Mouse (Mus musculus) forelimb bud, embryonic 11.5 days (tissue): ENCODE results near the gene Plxna1.

Source experiments
- DNase-seq: peaks from one replicate; pipeline ENCODE4 v3.0.0-alpha.2; 2012; ENCODE audit warnings: low read depth, low spot score

The Plxna1 gene

DNA sequence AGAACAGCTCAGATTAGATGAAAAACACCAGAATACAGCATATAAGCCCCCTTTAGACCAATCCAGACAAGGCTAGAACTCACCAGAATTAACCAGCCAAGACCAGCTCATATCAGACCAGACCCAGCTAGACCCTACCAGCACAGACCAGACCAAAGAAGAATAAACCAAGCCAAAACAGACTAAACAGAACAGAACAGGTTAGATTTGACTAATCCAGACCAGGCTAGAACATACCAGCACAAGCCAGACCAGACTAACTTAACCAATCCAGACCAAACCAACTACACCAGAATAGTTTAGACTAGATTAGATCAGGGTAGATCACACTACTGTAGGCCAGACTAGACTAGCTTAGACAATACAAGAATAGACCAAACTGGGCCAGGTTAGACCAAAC, 77.3 kb downstream of the Plxna1 start:
- no peak for DNase-seq

DNA sequence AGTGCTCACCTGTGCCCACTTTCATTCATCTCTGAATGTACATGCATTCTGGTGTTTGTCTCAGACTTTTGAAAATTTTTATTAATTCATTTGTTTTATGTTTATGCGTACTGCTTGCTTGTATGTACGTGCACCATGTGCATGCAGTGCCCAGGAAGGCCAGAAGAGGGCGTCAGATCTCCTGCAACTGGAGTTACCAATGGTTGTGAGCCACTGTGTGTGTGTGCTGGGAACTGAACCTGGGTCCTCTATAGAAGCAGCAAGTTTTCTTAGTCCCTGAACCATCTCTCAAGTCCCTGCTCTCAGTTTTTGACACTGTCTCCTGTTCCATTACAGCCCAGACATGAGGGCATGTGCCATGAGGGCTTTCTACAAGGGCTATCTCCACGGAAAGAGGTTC, 79.3 kb downstream of the Plxna1 start:
- no peak for DNase-seq

DNA sequence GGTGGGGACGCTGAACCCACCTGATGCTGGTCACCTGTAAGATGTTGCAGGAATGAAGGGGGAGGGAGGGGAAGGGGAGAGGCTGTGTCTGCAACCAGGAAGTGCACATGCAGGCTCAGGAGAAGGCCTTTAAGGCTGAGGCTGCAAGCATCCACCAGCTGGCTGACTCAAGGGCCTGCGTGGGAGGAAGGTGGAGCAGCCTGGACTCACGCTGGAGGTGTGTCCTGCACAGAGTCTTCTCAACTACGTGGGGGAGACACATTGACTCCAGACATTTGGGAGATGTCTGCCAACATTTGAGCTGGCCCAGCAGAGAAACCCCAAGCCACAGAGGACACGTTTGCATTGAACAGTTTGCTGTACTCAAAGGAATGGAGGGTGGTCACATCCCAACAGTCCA, 79.8 kb downstream of the Plxna1 start:
- DNase-seq = no peak

DNA sequence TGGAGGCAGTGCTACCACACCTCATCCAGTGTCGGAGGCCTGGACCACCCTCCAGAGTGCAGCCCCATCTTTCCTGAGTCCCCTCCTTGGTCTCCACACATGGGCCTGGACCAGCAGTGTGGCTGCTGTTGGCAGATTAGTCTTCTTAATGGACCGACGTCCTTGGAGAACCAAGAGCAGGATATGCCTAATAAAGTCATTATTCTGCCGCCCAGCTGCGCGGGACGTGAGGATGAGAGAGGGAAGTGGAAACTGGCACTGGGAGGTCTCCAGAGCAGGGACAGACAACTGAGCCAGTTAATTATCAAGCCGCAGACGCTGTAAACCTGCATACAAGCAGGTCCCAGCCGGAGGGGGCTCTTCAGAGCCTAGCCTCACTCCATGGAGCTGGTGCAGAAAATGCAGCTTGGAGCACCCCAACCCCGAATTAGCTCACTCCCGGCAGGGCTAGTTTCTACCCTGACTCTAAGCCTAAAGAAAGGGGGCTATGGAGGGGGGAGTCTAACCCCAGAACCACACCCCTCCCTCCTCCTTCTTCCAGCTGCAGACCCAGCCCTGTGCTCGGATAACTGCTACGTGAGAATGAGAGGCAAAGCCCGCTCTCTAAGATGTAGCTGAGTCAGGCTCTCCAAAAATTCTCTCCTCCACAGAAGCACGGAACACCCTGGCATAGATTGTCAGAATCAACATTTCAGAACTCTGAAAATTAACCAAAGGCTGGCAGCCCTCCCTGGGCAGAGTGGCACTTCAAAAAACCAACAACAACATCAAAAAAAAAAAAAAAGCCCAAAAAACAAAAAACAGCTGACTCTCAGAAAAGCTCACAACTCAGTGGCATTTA, 80.7 kb downstream of the Plxna1 start:
- DNase-seq = peak; percentile 28

DNA sequence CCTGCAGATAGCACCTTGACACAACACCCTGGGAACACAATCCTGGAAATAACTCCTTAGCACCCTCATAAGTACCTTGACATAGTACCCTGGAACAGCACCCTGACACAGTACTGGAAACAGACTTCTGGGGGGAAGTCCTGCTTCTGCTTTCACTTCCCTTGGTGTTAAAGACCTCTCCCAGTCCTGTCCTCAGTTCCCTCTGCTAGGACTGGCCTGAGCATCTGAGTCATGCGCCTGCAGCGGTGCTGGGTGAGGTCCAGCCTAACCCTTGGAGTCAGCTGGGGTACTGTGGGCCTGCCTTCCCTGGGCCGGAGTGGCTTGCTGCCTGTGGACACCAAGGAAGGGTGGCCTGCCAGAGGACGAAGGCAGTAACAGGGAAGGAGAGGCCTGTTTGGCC, 81.9 kb downstream of the Plxna1 start:
- no peak for DNase-seq

DNA sequence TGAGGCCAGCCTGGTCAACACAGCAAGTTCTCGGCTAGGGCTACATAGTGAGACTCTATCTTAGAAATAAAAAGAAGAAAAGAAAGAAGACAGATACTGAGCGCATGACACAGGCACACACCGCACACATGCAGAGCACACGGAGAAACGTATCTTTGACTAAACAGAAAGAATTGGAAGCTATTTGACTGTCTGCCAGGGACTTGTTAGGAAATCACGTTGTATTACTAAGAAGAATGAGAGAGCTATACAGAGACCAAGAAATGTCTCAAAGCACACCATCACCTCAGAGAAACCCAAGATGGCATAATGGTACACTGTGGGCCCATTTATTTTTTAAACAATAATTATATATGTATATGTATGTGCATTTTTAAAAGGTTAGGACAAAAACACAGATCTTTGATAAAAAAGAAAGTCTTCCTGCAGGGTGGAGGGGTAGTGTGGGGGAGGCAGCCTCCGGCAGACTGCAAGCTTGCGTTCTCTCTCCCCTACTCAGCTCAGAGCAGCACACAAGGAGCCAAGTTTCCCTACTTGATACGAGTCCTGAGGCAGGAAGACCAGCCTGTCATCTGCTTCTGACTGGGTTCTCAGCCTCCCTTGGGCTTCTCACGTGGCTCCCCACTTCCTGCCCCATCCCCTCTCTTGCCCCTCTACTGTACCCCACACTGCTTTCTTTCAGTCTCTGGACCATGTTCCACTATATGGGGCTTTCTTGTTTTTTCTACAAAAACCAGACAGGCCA, 90.5 kb downstream of the Plxna1 start:
- DNase-seq = no peak

DNA sequence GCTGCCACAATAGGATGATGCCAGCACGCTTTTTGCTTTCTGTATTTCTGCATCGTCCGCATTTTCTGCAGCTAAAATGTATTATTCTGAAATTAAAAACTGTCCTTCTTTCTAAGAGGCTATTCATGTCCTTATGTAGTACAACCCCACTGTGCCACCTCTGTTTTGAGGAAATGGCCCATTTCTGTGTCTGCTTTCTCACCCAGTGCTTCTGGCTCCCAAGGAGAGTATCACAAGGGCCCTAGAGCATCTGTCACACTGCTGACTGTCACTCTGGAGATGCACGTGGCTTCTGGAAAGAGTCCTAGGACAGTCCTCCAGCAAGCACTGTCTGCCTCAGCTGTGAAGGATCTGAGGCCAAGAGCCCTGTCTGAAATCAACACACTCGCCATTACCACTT, 95.2 kb downstream of the Plxna1 start:
- no peak for DNase-seq
